Mouse (Mus musculus) B cell, adult (primary cell): Measurements from ENCODE around the gene Hmx3. TPM values are rescaled to one million over a fixed set of nuclear protein-coding genes. Genes with fewer than 3 reads are reported as not detected.

Experiments
- total RNA-seq: library from RNA; stranded (reverse); gene quantifications from 4 replicates; pipeline ENCODE4 v1.2.4, GENCODE M21; 2023; ENCODE audit not compliant: inconsistent age

Gene Hmx3
- not detected in 4 replicates for total RNA-seq

DNA sequence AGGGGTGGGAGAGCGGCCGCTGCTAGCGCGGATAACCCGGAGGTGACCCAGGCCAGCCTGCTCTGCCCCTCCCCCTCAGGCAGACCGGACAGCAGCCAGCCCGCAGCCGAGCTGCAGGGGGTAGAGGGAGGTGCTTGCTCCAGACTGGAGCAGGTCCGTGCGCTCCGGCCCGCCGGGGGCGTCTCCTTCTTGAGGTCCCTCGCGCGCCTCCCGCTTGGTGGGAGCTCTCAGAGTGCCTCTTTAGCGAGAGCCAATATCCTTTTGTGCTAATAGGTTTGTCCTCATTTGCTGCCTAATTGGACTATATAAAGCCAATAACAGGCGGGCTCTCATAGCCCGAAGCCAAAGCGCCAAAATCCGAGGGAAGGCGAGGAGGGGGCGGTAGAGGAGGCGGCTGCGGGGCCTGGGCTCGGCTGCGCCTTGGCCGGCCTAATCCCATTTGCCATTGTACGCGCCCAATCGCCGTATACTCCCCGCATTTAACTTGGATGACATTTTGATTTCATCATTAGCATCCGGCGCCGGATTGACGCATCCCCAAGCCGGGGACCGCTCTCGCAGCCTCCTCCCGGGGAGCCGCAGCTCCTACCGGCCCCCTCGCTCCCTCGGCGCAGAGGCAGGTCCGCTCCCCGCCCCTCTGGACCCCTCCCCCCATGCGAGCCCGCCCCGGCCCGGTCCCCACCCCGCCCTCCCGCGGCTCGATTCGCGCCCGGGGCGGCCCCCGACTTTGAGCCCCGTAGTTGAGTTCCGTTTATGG is at the start of gene Hmx3:
TSS of gene Hmx3 (plus strand) at position 753 of the 757 bp plus-strand sequence.

DNA sequence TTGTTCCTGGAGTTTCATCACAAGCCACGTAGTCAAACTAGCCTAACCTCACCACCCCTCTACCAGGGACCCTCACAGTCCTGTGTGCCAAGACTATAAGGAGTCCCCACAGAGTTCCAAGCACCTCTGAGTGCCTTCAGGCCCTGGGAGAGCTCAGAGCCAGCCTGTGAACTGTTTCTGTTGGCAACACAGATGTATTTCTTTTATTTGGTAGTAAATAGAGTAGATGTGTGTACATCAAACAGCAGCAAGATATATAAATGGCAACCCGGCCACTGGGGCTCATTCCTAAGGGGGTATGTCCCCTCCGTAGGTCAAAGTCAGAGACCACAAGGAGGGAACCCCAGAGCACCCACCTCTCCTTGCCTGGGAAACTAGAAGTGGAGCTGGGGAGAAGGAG is 5.8 kb downstream of the Hmx3 start, which contains the start of gene Hmx2:
TSS of gene Hmx2 (plus strand) at position 301 of the 400 bp plus-strand sequence.

DNA sequence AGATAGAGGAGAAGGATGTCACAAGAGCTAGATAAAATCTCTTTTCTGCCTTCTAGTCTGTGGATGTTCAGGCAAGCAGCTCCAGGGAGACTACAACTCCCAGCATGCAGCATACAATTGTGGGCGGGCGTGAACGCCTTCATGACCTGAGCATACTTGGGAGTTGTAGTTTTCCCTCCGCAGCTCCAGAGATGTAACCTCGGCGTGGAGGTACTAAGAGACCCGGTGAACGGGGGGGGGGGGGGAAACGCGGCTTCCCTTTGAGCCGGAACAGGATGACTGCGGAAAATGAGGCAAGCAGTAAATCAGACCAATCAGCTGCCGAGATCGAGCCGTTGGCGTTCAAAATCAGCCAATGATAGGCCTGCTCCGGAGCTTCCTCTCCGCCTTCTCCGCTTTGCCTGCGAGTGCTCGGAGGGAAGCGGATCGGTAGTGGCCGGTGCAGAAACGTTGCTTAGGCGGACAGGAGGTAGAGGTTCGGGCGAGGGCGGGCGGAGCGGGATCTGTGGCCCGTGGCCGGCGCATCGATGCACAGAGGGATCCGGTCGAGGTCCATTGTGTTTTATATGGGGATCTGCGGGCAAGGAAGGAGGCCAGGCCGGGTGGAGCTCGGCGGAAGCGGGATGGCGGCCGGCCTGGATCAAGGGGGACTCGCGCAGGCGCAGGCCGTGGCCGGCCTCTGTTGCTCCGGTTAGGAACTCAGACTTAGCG is 17.5 kb downstream of the Hmx3 start, which contains the start of gene Bub3:
TSS of gene Bub3 (plus strand) at position 237 of the 711 bp plus-strand sequence.

Other genes with a start within 250 kb of the Hmx3 start
- not detected in 4 replicates for gene Cuzd1, start 220.6 kb upstream of the Hmx3 start, total RNA-seq
- gene Fam24b, start 213.4 kb upstream of the Hmx3 start, total RNA-seq: 1.6 TPM in 1 of 4 replicates, not detected in the others
- gene Fam24a, start 209.0 kb upstream of the Hmx3 start, total RNA-seq: not detected in 4 replicates
- 15.1 to 24.5 TPM (median 17.9 TPM) in 4 replicates for gene 2310057M21Rik, start 180.1 kb upstream of the Hmx3 start, total RNA-seq
- 12.9 to 20.6 TPM (median 16.8 TPM) in 4 replicates for gene Pstk, start 171.7 kb upstream of the Hmx3 start, total RNA-seq
- gene Ikzf5, start 132.3 kb upstream of the Hmx3 start, total RNA-seq: 52.0 to 74.1 TPM (median 65.3 TPM) in 4 replicates
- 15.4 to 22.4 TPM (median 18.4 TPM) in 4 replicates for gene Acadsb, start 132.3 kb upstream of the Hmx3 start, total RNA-seq
- gene Hmx2, start 5.9 kb downstream of the Hmx3 start, total RNA-seq: not detected in 4 replicates
- gene Bub3, start 17.4 kb downstream of the Hmx3 start, total RNA-seq: 46.0 to 59.3 TPM (median 53.1 TPM) in 4 replicates